Mouse (Mus musculus) embryonic fibroblast, embryonic 13.5 days (primary cell): ENCODE measurements around the gene Ppan. TPM values are rescaled to one million over a fixed set of nuclear protein-coding genes. Genes with fewer than 3 reads are reported as not detected.

ENCODE experiments used
- H3K27ac ChIP-seq: 2 replicates; pipeline ENCODE4 v1.5.1; 2012; ENCODE audit warnings: low read length, control low read depth, inconsistent platforms; ENCODE audit not compliant: insufficient read depth
- H3K4me1 ChIP-seq: 2 replicates; pipeline ENCODE4 v1.6.1; 2011; ENCODE audit warnings: low read length; ENCODE audit not compliant: control insufficient read depth, insufficient read depth
- H3K4me3 ChIP-seq: 2 replicates; pipeline ENCODE4 v1.5.1; 2011; ENCODE audit warnings: mild to moderate bottlenecking, control low read depth, low read length; ENCODE audit not compliant: insufficient read depth
- CTCF ChIP-seq: IDR thresholded peaks from 2 replicates; pipeline ENCODE4 v1.5.1; 2011; ENCODE audit warnings: mild to moderate bottlenecking, control low read depth, low read length, moderate library complexity, borderline replicate concordance; ENCODE audit not compliant: insufficient read depth
- POLR2A ChIP-seq: IDR thresholded peaks from 2 replicates; pipeline ENCODE4 v1.6.1; 2011; ENCODE audit warnings: low read depth, mild to moderate bottlenecking, control low read depth, low read length, moderate library complexity
- polyA plus RNA-seq: library from polyadenylated mRNA; stranded (reverse); fragments of >200 nt; gene quantifications from 2 replicates; pipeline ENCODE4 v1.2.4, GENCODE M21; 2011; ENCODE audit warnings: low read depth; ENCODE audit not compliant: missing spikeins, insufficient read length

Ppan gene
- polyA plus RNA-seq, 1 experiment: 34.5 TPM

GRCm38 (mm10) chr9:20892104-20892653, 4.2 kb downstream of the Ppan start:
- peak; percentile 47 for TF ChIP-seq POLR2A
- TF ChIP-seq CTCF: no peak
- Histone ChIP-seq H3K27ac (no peak overlapping the region), H3K4me1 (peaks cover 14% of the 10 kb centered on the region), H3K4me3 (no peak overlapping the region)

GRCm38 (mm10) chr9:20893069-20893468, 5.1 kb downstream of the Ppan start:
- TF ChIP-seq CTCF: no peak
- peak; percentile 52; the same call in 1 of the 2 replicates for TF ChIP-seq POLR2A
- H3K4me3 ChIP-seq: no peak overlapping the region
- peaks cover 14% of the 10 kb centered on the region for H3K4me1 ChIP-seq
- no peak overlapping the region for H3K27ac ChIP-seq

GRCm38 (mm10) chr9:20893590-20894343, 5.8 kb downstream of the Ppan start:
- no peak overlapping the region for H3K4me3 ChIP-seq
- H3K27ac ChIP-seq: no peak overlapping the region
- peaks cover 14% of the 10 kb centered on the region for H3K4me1 ChIP-seq
- TF ChIP-seq POLR2A (peak; percentile 26; the same call in 1 of the 2 replicates), CTCF (no peak)

GRCm38 (mm10) chr9:20894629-20895028, 6.7 kb downstream of the Ppan start:
- peaks cover 13% of the 10 kb centered on the region for H3K4me1 ChIP-seq
- TF ChIP-seq CTCF (no peak), POLR2A (no peak)

GRCm38 (mm10) chr9:20895382-20895781, 7.4 kb downstream of the Ppan start:
- no peak overlapping the region for H3K4me3 ChIP-seq
- H3K27ac ChIP-seq: no peak overlapping the region
- TF ChIP-seq POLR2A (no peak), CTCF (no peak)
- peaks cover 6% of the 10 kb centered on the region; the same call in 1 of the 2 replicates for H3K4me1 ChIP-seq

More at GRCm38 (mm10) chr9:20894629-20895028, 6.7 kb downstream of the Ppan start:
- Histone ChIP-seq H3K27ac (no peak overlapping the region), H3K4me3 (no peak overlapping the region)

GRCm38 (mm10) chr9:20897736-20898510, 9.9 kb downstream of the Ppan start:
- Histone ChIP-seq H3K4me3 (peak overlapping the region; percentile 99), H3K4me1 (0 out of 2 replicates have a peak, but pooled peaks cover 4% of the 10 kb centered on the region), H3K27ac (no peak overlapping the region)
- TF ChIP-seq CTCF (no peak), POLR2A (no peak)

GRCm38 (mm10) chr9:20898511-20899073, 10.6 kb downstream of the Ppan start, which contains the start of gene Eif3g:
TSS of gene Eif3g (minus strand) at chr9:20898623.
- Histone ChIP-seq H3K4me1 (0 out of 2 replicates have a peak, but pooled peaks cover 4% of the 10 kb centered on the region), H3K27ac (no peak within 1 kb of the TSS), H3K4me3 (peak within 1 kb of the TSS; percentile 99)
- TF ChIP-seq POLR2A (peak; percentile 78), CTCF (peak; percentile 91)

GRCm38 (mm10) chr9:20901466-20902173, 13.6 kb downstream of the Ppan start:
- Histone ChIP-seq H3K4me3 (no peak overlapping the region), H3K4me1 (0 out of 2 replicates have a peak, but pooled peaks cover 4% of the 10 kb centered on the region), H3K27ac (no peak overlapping the region)
- TF ChIP-seq POLR2A (no peak), CTCF (no peak)

- Histone ChIP-seq H3K4me1 (no peaks in the 10 kb centered on the region), H3K27ac (no peak overlapping the region), H3K4me3 (no peak overlapping the region)
- TF ChIP-seq POLR2A (no peak), CTCF (no peak)
These were observed 14.2 kb downstream of the Ppan start for GRCm38 (mm10) chr9:20902174-20902491.
